Mouse (Mus musculus) kidney, postnatal 0 days (tissue): ENCODE measurements around the gene Bloc1s2. TPM values are rescaled to one million over a fixed set of nuclear protein-coding genes. Genes with fewer than 3 reads are reported as not detected.

Experiments
- ATAC-seq: fragments of 200-750 bp; cut with Nextera tagmentation; replicated peaks from 2 replicates; pipeline ENCODE4 v1.8.0; 2017; ENCODE audit warnings: low read depth, moderate number of reproducible peaks, moderate TSS enrichment, moderate library complexity; ENCODE audit not compliant: low FRiP score
- DNase-seq: peaks from one replicate; pipeline ENCODE4 v3.0.0-alpha.2; 2016; ENCODE audit warnings: low spot score
- H3K27ac ChIP-seq: fragments of 300-500 bp; sonication (generic); 2 replicates; pipeline ENCODE4 v1.5.1; 2014; ENCODE audit warnings: mild to moderate bottlenecking
- H3K27me3 ChIP-seq: fragments of 300-500 bp; sonication (generic); 2 replicates; pipeline ENCODE4 v1.6.1; 2014; ENCODE audit warnings: low read length, mixed read lengths; ENCODE audit not compliant: insufficient read depth
- H3K36me3 ChIP-seq: fragments of 300-500 bp; sonication (generic); 2 replicates; pipeline ENCODE4 v1.6.1; 2014; ENCODE audit warnings: low read length, mixed read lengths; ENCODE audit not compliant: insufficient read depth
- H3K4me1 ChIP-seq: fragments of 300-500 bp; sonication (generic); replicated peaks from 2 replicates; pipeline ENCODE4 v1.6.1; 2014; ENCODE audit warnings: antibody characterized with exemption, low read length, mixed read lengths; ENCODE audit not compliant: insufficient read depth
- H3K4me2 ChIP-seq: fragments of 300-500 bp; sonication (generic); 2 replicates; pipeline ENCODE4 v1.6.1; 2014; ENCODE audit warnings: mild to moderate bottlenecking, low read length, moderate library complexity, mixed read lengths
- H3K4me3 ChIP-seq: fragments of 300-500 bp; sonication (generic); replicated peaks from 2 replicates; pipeline ENCODE4 v1.5.1; 2014; ENCODE audit warnings: low read depth, low read length
- H3K9ac ChIP-seq: fragments of 300-500 bp; sonication (generic); 2 replicates; pipeline ENCODE4 v1.6.1; 2014; ENCODE audit warnings: low read depth, low read length
- H3K9me3 ChIP-seq: fragments of 300-500 bp; sonication (generic); replicated peaks from 2 replicates; pipeline ENCODE4 v1.6.1; 2016; ENCODE audit warnings: low read length, inconsistent platforms, mixed read lengths
- CTCF ChIP-seq: IDR thresholded peaks from 2 replicates; pipeline ENCODE4 v1.5.1; 2016; ENCODE audit warnings: antibody characterized with exemption, low read depth, mild to moderate bottlenecking, moderate library complexity
- WGBS: fragments of 180-500 bp; shearing (Covaris S2); extraction: QIAGEN DNeasy Blood & Tissue Kit; methylation state at CpG from one replicate; pipeline ENCODE4 v1.1.7; 2014; 5-methylcytosine and 5-hydroxymethylcytosine counted together
- polyA plus RNA-seq: library from polyadenylated mRNA; unstranded; fragments of >200 nt; fragmentation: Nextera tagmentation; extraction: Ambion mirVana; gene quantifications from 2 replicates; pipeline ENCODE4 v1.2.1, GENCODE M21; 2015

Bloc1s2 gene
- polyA plus RNA-seq, 1 experiment from 2014 or later, result 93.1 TPM

- DNase-seq (no peak), ATAC-seq (no peak)
- Histone ChIP-seq H3K27ac (no peak overlapping the region), H3K4me1 (peaks cover 5% of the 10 kb centered on the region; the same call in 1 of the 2 replicates), H3K4me3 (no peak overlapping the region), H3K9ac (no peak overlapping the region), H3K4me2 (no peak overlapping the region), H3K36me3 (no peaks in the 10 kb centered on the region), H3K27me3 (no peaks in the 10 kb centered on the region; the same call in 1 of the 2 replicates), H3K9me3 (no peaks in the 10 kb centered on the region)
- WGBS, result 73% methylated on average over 2 of the region's 2 CpGs
- no peak for TF ChIP-seq CTCF
These were observed 2.7 kb upstream of the Bloc1s2 start for GRCm38 (mm10) chr19:44148991-44149390.

DNA sequence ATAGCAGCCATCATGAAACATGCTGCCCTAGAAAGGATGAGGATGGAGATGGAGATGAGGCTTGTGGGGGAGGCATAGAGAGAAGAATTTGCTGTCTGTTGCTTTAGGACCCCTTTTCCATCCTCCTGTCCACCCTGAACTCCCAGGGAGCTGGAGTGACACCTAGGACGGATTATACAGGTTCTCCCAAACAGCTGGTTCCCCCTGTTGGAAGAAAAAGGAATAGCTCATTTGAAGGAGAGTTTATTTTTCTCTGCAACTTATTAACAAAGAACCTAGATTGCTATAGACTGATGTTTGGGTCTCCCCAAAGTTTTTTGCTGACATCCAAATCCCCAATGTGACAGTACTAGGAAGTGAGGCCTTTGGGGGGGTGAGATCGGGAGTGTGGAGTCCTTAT is 2.1 kb upstream of the Bloc1s2 start:
- H3K9me3 ChIP-seq, result no peaks in the 10 kb centered on the region
- peaks cover 5% of the 10 kb centered on the region; the same call in 1 of the 2 replicates for H3K4me1 ChIP-seq
- no peak overlapping the region for H3K27ac ChIP-seq
- no peaks in the 10 kb centered on the region; the same call in 1 of the 2 replicates for H3K27me3 ChIP-seq
- peak; percentile 48; the same call in 1 of the 2 replicates for TF ChIP-seq CTCF
- no peak overlapping the region for H3K4me2 ChIP-seq
- H3K9ac ChIP-seq, result no peak overlapping the region
- 23% methylated on average over 2 of the region's 2 CpGs for WGBS
- no peak overlapping the region for H3K4me3 ChIP-seq
- ATAC-seq (no peak), DNase-seq (peak; percentile 21)
- no peaks in the 10 kb centered on the region for H3K36me3 ChIP-seq

DNA sequence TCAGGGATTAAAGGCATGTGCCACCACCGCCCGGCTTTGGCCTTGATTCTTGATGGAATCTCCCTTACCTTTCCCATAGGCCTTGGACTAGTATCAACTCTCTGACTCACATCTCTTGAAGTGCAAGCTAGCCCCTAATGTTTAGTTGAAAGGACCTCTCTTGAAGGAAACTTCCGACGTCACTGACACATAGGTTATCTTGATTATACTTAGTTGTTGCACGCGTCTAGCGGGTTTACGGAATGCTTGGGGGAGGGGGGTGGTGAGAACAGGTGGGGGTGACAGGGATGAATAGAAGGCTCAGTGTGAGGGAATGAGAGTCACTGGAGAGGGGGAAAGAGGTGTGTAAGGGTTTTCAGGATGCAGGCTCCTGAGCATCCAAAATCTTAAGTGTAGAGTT is 705 bp upstream of the Bloc1s2 start:
- H3K9me3 ChIP-seq, result no peaks in the 10 kb centered on the region
- DNase-seq (no peak), ATAC-seq (no peak)
- no peak overlapping the region for H3K4me3 ChIP-seq
- H3K4me1 ChIP-seq, result peaks cover 5% of the 10 kb centered on the region; the same call in 1 of the 2 replicates
- peaks cover 12% of the 10 kb centered on the region for H3K36me3 ChIP-seq
- no peak overlapping the region for H3K4me2 ChIP-seq
- H3K27me3 ChIP-seq, result no peaks in the 10 kb centered on the region
- H3K27ac ChIP-seq, result no peak overlapping the region
- TF ChIP-seq CTCF, result no peak
- WGBS, result 94% methylated on average over 8 of the region's 8 CpGs
- no peak overlapping the region for H3K9ac ChIP-seq

GRCm38 (mm10) chr19:44146568-44146879 is 278 bp upstream of the Bloc1s2 start:
- Histone ChIP-seq H3K9me3 (no peaks in the 10 kb centered on the region), H3K4me2 (peak overlapping the region; percentile 79), H3K36me3 (peaks cover 16% of the 10 kb centered on the region), H3K9ac (peak overlapping the region; percentile 76; the same call in 1 of the 2 replicates), H3K4me3 (peak overlapping the region; percentile 75), H3K27ac (no peak overlapping the region), H3K4me1 (peaks cover 5% of the 10 kb centered on the region; the same call in 1 of the 2 replicates), H3K27me3 (no peaks in the 10 kb centered on the region)
- TF ChIP-seq CTCF, result no peak
- DNase-seq (no peak), ATAC-seq (peak; percentile 49; the same call in 1 of the 2 replicates)
- WGBS, result 66% methylated on average over 9 of the region's 9 CpGs

DNA sequence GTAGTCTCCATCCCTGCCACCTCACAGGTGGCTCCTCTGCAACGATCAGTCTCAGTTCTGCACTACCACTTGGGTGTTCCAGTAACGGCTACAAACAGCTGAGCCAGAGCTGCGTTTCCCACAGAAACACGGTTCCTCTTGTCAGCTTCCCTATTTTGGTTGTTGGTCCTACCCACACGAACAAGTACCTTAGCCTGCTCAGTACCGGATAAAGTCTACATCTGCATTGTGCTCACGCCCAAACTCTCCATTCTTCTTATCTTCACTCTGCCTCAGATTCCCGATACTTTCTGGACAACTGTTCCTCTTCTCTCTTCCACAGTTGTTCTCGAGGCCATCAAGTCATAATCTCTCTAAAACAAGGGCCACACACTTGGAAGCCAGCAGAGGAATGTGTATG is 1.9 kb downstream of the Bloc1s2 start:
- ATAC-seq (no peak), DNase-seq (no peak)
- Histone ChIP-seq H3K9ac (no peak overlapping the region), H3K36me3 (peaks cover 23% of the 10 kb centered on the region), H3K27me3 (no peaks in the 10 kb centered on the region), H3K27ac (no peak overlapping the region), H3K9me3 (no peaks in the 10 kb centered on the region), H3K4me3 (no peak overlapping the region), H3K4me2 (no peak overlapping the region), H3K4me1 (peaks cover 5% of the 10 kb centered on the region; the same call in 1 of the 2 replicates)
- no peak for TF ChIP-seq CTCF
- 77% methylated on average over 9 of the region's 9 CpGs for WGBS

DNA sequence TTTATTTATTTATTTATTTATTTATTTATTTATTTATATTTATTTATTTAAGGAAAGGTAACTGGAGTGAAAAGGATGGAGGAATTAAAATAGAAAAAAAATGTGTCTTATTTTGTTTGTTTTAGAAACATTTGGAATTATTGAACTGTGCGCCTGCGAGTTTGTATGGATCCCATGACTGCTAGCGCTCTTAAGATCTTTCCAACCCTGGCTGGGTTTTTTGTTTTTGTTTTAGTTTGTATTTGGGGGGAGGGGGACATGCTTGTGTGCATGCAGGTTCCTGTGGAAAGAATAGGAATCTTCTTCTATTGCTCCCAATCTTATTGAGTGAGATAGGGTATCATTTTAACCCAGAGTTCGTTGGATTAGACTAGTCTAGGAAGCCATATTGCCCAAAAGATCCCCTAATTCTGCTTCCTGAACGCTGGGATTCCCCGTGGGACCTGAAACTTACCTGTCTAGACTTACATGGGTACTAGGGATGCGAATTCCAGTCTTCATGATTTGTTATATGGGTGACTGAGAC is 10.2 kb downstream of the Bloc1s2 start:
- no peak for ATAC-seq
- WGBS, result 35% methylated on average over 7 of the region's 7 CpGs
- no peak for TF ChIP-seq CTCF

More for the DNA sequence above, 10.2 kb downstream of the Bloc1s2 start:
- H3K9me3 ChIP-seq, result no peaks in the 10 kb centered on the region
- peak; percentile 8 for DNase-seq
- H3K27me3 ChIP-seq, result no peaks in the 10 kb centered on the region
- H3K4me1 ChIP-seq, result peaks cover 8% of the 10 kb centered on the region; the same call in 1 of the 2 replicates
- peak overlapping the region; percentile 94 for H3K4me3 ChIP-seq
- H3K27ac ChIP-seq, result no peak overlapping the region
- H3K9ac ChIP-seq, result no peak overlapping the region
- peak overlapping the region; percentile 91 for H3K4me2 ChIP-seq
- H3K36me3 ChIP-seq, result peaks cover 13% of the 10 kb centered on the region; the same call in 1 of the 2 replicates
